Mouse (Mus musculus): ENCODE data around the gene Gm5141. TPM values are rescaled to one million over a fixed set of nuclear protein-coding genes. Genes with fewer than 3 reads are reported as not detected.

Gm5141 gene
- polyA plus RNA-seq, 1 experiment from 2014 or later = 9.0 TPM

MicroRNA genes within 50 kb of the gene (microRNA counts, 519-probe panel; counts per million panel counts)
- not detected for microRNA mmu-miR-713

Small RNA genes within 50 kb of the gene (microRNA-seq; reads per million reads assigned to microRNA genes)
- gene Gm24588 (ENCODE audit: borderline number of aligned reads) (not detected), gene Mir713 (ENCODE audit: borderline number of aligned reads) (not detected)

Other genes starting within 250 kb of the Gm5141 start
- gene Zfp935, start 227.3 kb downstream of the Gm5141 start, polyA plus RNA-seq (2015; fragmentation: Nextera tagmentation; extraction: Ambion mirVana) = not detected in 2 replicates
- 12.6 and 14.3 TPM in 2 replicates for gene Zfp934, start 214.6 kb downstream of the Gm5141 start, polyA plus RNA-seq (2015; fragmentation: Nextera tagmentation; extraction: Ambion mirVana)
- 11.9 and 13.0 TPM in 2 replicates for gene 6720489N17Rik, start 161.6 kb downstream of the Gm5141 start, polyA plus RNA-seq (2015; fragmentation: Nextera tagmentation; extraction: Ambion mirVana)
- gene Platr25, start 25.1 kb downstream of the Gm5141 start, polyA plus RNA-seq (2015; fragmentation: Nextera tagmentation; extraction: Ambion mirVana) = 23.1 and 25.8 TPM in 2 replicates
- gene Fbp2, start 72.6 kb upstream of the Gm5141 start, polyA plus RNA-seq (2015; fragmentation: Nextera tagmentation; extraction: Ambion mirVana) = 2.6 and 2.9 TPM in 2 replicates
- 3.5 and 5.2 TPM in 2 replicates for gene Fbp1, start 102.5 kb upstream of the Gm5141 start, polyA plus RNA-seq (2015; fragmentation: Nextera tagmentation; extraction: Ambion mirVana)
- gene 2010111I01Rik, start 179.1 kb upstream of the Gm5141 start, polyA plus RNA-seq (2015; fragmentation: Nextera tagmentation; extraction: Ambion mirVana) = 197 and 226 TPM in 2 replicates

Measured in embryonic facial prominence, embryonic 15.5 days (tissue).